Mouse (Mus musculus): ENCODE data around the gene Dmrta1. TPM values are rescaled to one million over a fixed set of nuclear protein-coding genes. Genes with fewer than 3 reads are reported as not detected.
A peak's percentile ranks its signal among the peaks of the same experiment; 100 is the strongest.
"Not testable (repeated sequence)": the region's sequence is repeated elsewhere in the genome, so short reads cannot be mapped to it uniquely, and the experiment has no call there.

The Dmrta1 gene
- polyA plus RNA-seq, 1 experiment: not detected

DNA sequence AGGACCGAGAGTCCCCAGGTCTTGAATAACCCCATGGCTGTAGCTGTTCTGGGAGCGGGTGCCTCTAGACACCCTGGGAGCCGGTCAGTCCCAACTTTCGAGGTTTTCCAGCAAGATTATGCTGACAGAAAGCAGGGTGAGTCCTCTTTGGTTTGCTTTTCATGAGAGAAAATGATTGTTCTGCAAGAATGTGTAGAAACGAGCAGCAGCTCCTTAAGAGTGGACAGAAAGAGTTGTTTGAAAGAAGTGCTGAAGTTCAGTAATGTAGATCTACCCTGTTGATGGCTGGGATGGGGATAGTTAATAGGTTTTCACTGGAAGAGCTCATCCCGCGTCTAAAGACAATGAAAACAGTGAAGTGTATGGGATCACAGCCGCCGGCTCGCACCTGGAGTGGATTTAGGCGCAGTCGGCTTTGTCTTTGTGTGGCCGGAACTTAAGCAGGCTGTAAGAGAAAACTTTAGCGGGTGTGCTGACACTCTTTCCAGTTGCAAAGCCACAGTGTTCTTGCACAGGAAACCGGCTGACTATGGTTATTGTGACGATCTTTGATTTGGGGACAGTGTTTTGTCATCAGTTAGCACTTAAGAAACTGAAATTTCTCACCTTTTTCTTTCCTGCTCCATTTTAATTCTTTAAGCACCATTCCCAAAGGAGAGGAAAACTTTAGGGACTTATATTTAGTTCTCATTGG is 9.7 kb downstream of the Dmrta1 start:
- H3K4me3 ChIP-seq (ENCODE audit: low read depth, low read length): peak overlapping the region; percentile 3; the same call in 1 of the 2 replicates
- H3K27ac ChIP-seq (ENCODE audit: insufficient read depth, low read depth, low read length): no peak overlapping the region
- 5% methylated on average over 16 of the region's 16 CpGs for WGBS
- no peaks in the 10 kb centered on the region for H3K36me3 ChIP-seq (ENCODE audit: control insufficient read depth, insufficient read depth, low read length)
- H3K27me3 ChIP-seq (ENCODE audit: control insufficient read depth, insufficient read depth, low read length): peaks cover 17% of the 10 kb centered on the region
- no peaks in the 10 kb centered on the region for H3K4me1 ChIP-seq (ENCODE audit: control insufficient read depth, insufficient read depth, insufficient read length, low read length)
- TF ChIP-seq CTCF (IDR thresholded peaks at IDR 0.05; ENCODE audit: extremely low read depth, insufficient read length, insufficient replicate concordance, low read depth, low read length): no peak
- no peak for TF ChIP-seq POLR2A (IDR thresholded peaks at IDR 0.05; ENCODE audit: low read depth, low read length)

DNA sequence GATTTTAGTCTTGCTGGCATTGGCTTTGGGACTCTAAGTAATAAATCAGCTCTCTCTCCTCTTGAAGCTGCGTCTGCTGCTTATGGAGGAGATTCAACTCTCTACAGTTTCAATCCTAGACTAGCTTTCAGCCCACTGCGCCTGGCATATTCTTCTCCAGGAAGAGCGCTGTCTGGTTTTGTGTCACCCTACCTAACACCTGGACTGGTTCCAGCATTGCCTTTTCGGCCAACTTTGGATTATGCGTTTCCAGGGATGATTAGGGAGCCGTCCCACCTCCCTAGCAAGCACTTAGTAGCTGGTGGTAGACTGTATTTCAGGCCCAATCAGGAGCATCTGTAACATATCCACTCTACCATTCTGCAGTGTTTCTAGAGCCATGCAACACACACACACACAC is 12.7 kb downstream of the Dmrta1 start:
- Histone ChIP-seq H3K4me3 (ENCODE audit: low read depth, low read length) (no peak overlapping the region), H3K4me1 (ENCODE audit: control insufficient read depth, insufficient read depth, insufficient read length, low read length) (no peaks in the 10 kb centered on the region), H3K27me3 (ENCODE audit: control insufficient read depth, insufficient read depth, low read length) (peaks cover 17% of the 10 kb centered on the region), H3K36me3 (ENCODE audit: control insufficient read depth, insufficient read depth, low read length) (no peaks in the 10 kb centered on the region), H3K27ac (ENCODE audit: insufficient read depth, low read depth, low read length) (no peak overlapping the region)
- TF ChIP-seq CTCF (IDR thresholded peaks at IDR 0.05; ENCODE audit: extremely low read depth, insufficient read length, insufficient replicate concordance, low read depth, low read length) (no peak), POLR2A (IDR thresholded peaks at IDR 0.05; ENCODE audit: low read depth, low read length) (no peak)
- 83% methylated on average over 6 of the region's 6 CpGs for WGBS

GRCm38 (mm10) chr4:89692780-89693179 is 13.5 kb downstream of the Dmrta1 start:
- 17% methylated on average over 1 of the region's 1 CpGs for WGBS
- no peaks in the 10 kb centered on the region for H3K4me1 ChIP-seq (ENCODE audit: control insufficient read depth, insufficient read depth, insufficient read length, low read length)
- no peak overlapping the region for H3K27ac ChIP-seq (ENCODE audit: insufficient read depth, low read depth, low read length)
- H3K36me3 ChIP-seq (ENCODE audit: control insufficient read depth, insufficient read depth, low read length): no peaks in the 10 kb centered on the region
- no peak overlapping the region for H3K4me3 ChIP-seq (ENCODE audit: low read depth, low read length)
- peaks cover 16% of the 10 kb centered on the region for H3K27me3 ChIP-seq (ENCODE audit: control insufficient read depth, insufficient read depth, low read length)
- TF ChIP-seq CTCF (IDR thresholded peaks at IDR 0.05; ENCODE audit: extremely low read depth, insufficient read length, insufficient replicate concordance, low read depth, low read length): no peak
- no peak for TF ChIP-seq POLR2A (IDR thresholded peaks at IDR 0.05; ENCODE audit: low read depth, low read length)

DNA sequence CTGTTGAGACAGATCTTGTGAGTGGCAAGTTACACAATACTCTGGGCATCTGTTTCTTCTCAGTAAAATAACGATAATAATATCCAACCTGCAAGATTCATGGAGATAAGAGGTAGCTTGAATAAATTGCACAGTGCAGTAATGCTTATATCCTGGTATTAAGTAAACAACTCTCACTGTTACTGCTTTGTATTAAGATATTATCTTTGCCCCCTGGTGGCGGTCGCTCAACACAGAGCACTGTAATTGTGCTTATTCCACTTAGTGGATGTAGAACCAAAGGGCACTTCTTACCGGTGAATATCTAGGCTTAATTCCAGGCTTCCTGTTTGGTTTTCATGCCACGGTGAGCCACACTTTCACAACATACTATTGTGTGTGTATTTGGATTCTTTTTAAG is 16.4 kb downstream of the Dmrta1 start:
- TF ChIP-seq CTCF (IDR thresholded peaks at IDR 0.05; ENCODE audit: extremely low read depth, insufficient read length, insufficient replicate concordance, low read depth, low read length) (no peak), POLR2A (IDR thresholded peaks at IDR 0.05; ENCODE audit: low read depth, low read length) (no peak)
- WGBS: 55% methylated on average over 5 of the region's 5 CpGs
- H3K4me3 ChIP-seq (ENCODE audit: low read depth, low read length): no peak overlapping the region

GRCm38 (mm10) chr4:89697951-89698350 is 18.7 kb downstream of the Dmrta1 start:
- Histone ChIP-seq H3K27ac (ENCODE audit: insufficient read depth, low read depth, low read length) (no peak overlapping the region), H3K4me1 (ENCODE audit: control insufficient read depth, insufficient read depth, insufficient read length, low read length) (no peaks in the 10 kb centered on the region), H3K36me3 (ENCODE audit: control insufficient read depth, insufficient read depth, low read length) (no peaks in the 10 kb centered on the region), H3K27me3 (ENCODE audit: control insufficient read depth, insufficient read depth, low read length) (no peaks in the 10 kb centered on the region), H3K4me3 (ENCODE audit: low read depth, low read length) (no peak overlapping the region)
- TF ChIP-seq POLR2A (IDR thresholded peaks at IDR 0.05; ENCODE audit: low read depth, low read length) (no peak), CTCF (IDR thresholded peaks at IDR 0.05; ENCODE audit: extremely low read depth, insufficient read length, insufficient replicate concordance, low read depth, low read length) (no peak)

More for the DNA sequence above, 16.4 kb downstream of the Dmrta1 start:
- H3K4me1 ChIP-seq (ENCODE audit: control insufficient read depth, insufficient read depth, insufficient read length, low read length): no peaks in the 10 kb centered on the region
- no peak overlapping the region for H3K27ac ChIP-seq (ENCODE audit: insufficient read depth, low read depth, low read length)
- H3K36me3 ChIP-seq (ENCODE audit: control insufficient read depth, insufficient read depth, low read length): no peaks in the 10 kb centered on the region
- no peaks in the 10 kb centered on the region for H3K27me3 ChIP-seq (ENCODE audit: control insufficient read depth, insufficient read depth, low read length)

GRCm38 (mm10) chr4:89723526-89724190 is 44.4 kb downstream of the Dmrta1 start:
- 48% methylated on average over 1 of the region's 1 CpGs for WGBS
- not testable (repeated sequence) for H3K27ac ChIP-seq (ENCODE audit: insufficient read depth, low read depth, low read length); H3K36me3 ChIP-seq (ENCODE audit: control insufficient read depth, insufficient read depth, low read length); H3K4me3 ChIP-seq (ENCODE audit: low read depth, low read length); H3K4me1 ChIP-seq (ENCODE audit: control insufficient read depth, insufficient read depth, insufficient read length, low read length); H3K27me3 ChIP-seq (ENCODE audit: control insufficient read depth, insufficient read depth, low read length)
